Mouse (Mus musculus) liver, adult 2 months (tissue): ENCODE data around the gene Tmem79. TPM values are rescaled to one million over a fixed set of nuclear protein-coding genes. Genes with fewer than 3 reads are reported as not detected.
"Not testable (repeated sequence)": the region's sequence is repeated elsewhere in the genome, so short reads cannot be mapped to it uniquely, and the experiment has no call there.

Experiments
- DNase-seq: peaks from one replicate; pipeline ENCODE4 v3.0.0-alpha.2; 2011; ENCODE audit warnings: low read depth, low spot score; ENCODE audit errors: extremely low read depth
- H3K27ac ChIP-seq: fragments of 200-500 bp; replicated peaks from 2 replicates; pipeline ENCODE4 v1.5.1; 2012; ENCODE audit warnings: low read depth, mild to moderate bottlenecking, control low read depth, inconsistent platforms, low read length; ENCODE audit not compliant: insufficient read depth
- H3K27me3 ChIP-seq: fragments of 200-500 bp; 2 replicates; pipeline ENCODE4 v1.6.1; 2012; ENCODE audit warnings: mild to moderate bottlenecking, moderate library complexity, low read length, inconsistent platforms; ENCODE audit not compliant: control insufficient read depth, insufficient read depth
- H3K36me3 ChIP-seq: fragments of 200-500 bp; 2 replicates; pipeline ENCODE4 v1.6.1; 2012; ENCODE audit warnings: low read length, inconsistent platforms; ENCODE audit not compliant: control insufficient read depth, insufficient read depth
- H3K4me1 ChIP-seq: fragments of 200-500 bp; 2 replicates; pipeline ENCODE4 v1.6.1; 2011; ENCODE audit warnings: low read length; ENCODE audit not compliant: control insufficient read depth, insufficient read depth
- H3K4me3 ChIP-seq: fragments of 200-500 bp; 2 replicates; pipeline ENCODE4 v1.5.1; 2011; ENCODE audit warnings: low read depth, mild to moderate bottlenecking, control low read depth, low read length, moderate library complexity; ENCODE audit not compliant: insufficient read depth
- H3K79me2 ChIP-seq: fragments of 200-500 bp; 2 replicates; pipeline ENCODE4 v1.6.1; 2012; ENCODE audit warnings: inconsistent platforms, mild to moderate bottlenecking, low read length, moderate library complexity; ENCODE audit not compliant: control insufficient read depth, insufficient read depth
- H3K9ac ChIP-seq: fragments of 200-500 bp; 2 replicates; pipeline ENCODE4 v1.6.1; 2012; ENCODE audit warnings: low read depth, mild to moderate bottlenecking, control low read depth, inconsistent platforms, low read length
- CTCF ChIP-seq: fragments of 200-500 bp; IDR thresholded peaks from 2 replicates; pipeline ENCODE4 v1.5.1; 2011; ENCODE audit warnings: low read depth, low read length, control low read depth
- POLR2A ChIP-seq: fragments of 200-500 bp; IDR thresholded peaks from 2 replicates; pipeline ENCODE4 v1.6.1; 2011; ENCODE audit warnings: low read length, control low read depth; ENCODE audit not compliant: insufficient read depth; ENCODE audit errors: extremely low read depth
- WGBS: fragments of 180-500 bp; shearing (Covaris S2); methylation state at CpG from one replicate; pipeline ENCODE4 v1.1.7; 2018; 5-methylcytosine and 5-hydroxymethylcytosine counted together
- polyA plus RNA-seq: library from polyadenylated mRNA; depleted of rRNA; stranded (reverse); fragments of >200 nt; gene quantifications from 2 replicates; pipeline ENCODE4 v1.2.3, GENCODE M21; 2012
- total RNA-seq: library from RNA; depleted of rRNA; stranded (reverse); fragments of >200 nt; gene quantifications from 2 replicates; pipeline ENCODE4 v1.2.3, GENCODE M21; 2014

Tmem79 gene
- total and polyA plus RNA-seq, 2 experiments, result 1.1 to 2.5 TPM

- WGBS, result 47% methylated on average over 1 of the region's 1 CpGs
- H3K4me3 ChIP-seq, result no peak overlapping the region
Observed at GRCm38 (mm10) chr3:88299172-88299571, 36.8 kb downstream of the Tmem79 start.

GRCm38 (mm10) chr3:88297321-88297851 is 38.6 kb downstream of the Tmem79 start:
- H3K4me3 ChIP-seq, result peak overlapping the region; percentile 86
- H3K27me3 ChIP-seq, result no peaks in the 10 kb centered on the region
- H3K4me1 ChIP-seq, result peaks cover 2% of the 10 kb centered on the region; the same call in 1 of the 2 replicates
- peak overlapping the region; percentile 68 for H3K27ac ChIP-seq
- peak; percentile 44 for DNase-seq
- H3K79me2 ChIP-seq, result peaks cover 8% of the 10 kb centered on the region
- WGBS, result under 1% methylated on average over 30 of the region's 30 CpGs
- H3K36me3 ChIP-seq, result peaks cover 29% of the 10 kb centered on the region
- TF ChIP-seq CTCF (no peak), POLR2A (no peak)
- H3K9ac ChIP-seq, result peak overlapping the region; percentile 85

More at GRCm38 (mm10) chr3:88299172-88299571, 36.8 kb downstream of the Tmem79 start:
- no peak for DNase-seq
- no peaks in the 10 kb centered on the region for H3K27me3 ChIP-seq
- TF ChIP-seq POLR2A (no peak), CTCF (no peak)
- no peak overlapping the region for H3K9ac ChIP-seq
- peaks cover 2% of the 10 kb centered on the region; the same call in 1 of the 2 replicates for H3K4me1 ChIP-seq
- H3K36me3 ChIP-seq, result peaks cover 45% of the 10 kb centered on the region
- H3K79me2 ChIP-seq, result peaks cover 8% of the 10 kb centered on the region
- no peak overlapping the region for H3K27ac ChIP-seq

- Histone ChIP-seq H3K36me3 (peaks cover 24% of the 10 kb centered on the region), H3K79me2 (peaks cover 8% of the 10 kb centered on the region), H3K27ac (peak within 1 kb of the TSS; percentile 82), H3K27me3 (no peaks in the 10 kb centered on the region), H3K4me1 (peaks cover 2% of the 10 kb centered on the region; the same call in 1 of the 2 replicates), H3K4me3 (peak within 1 kb of the TSS; percentile 86), H3K9ac (peak within 1 kb of the TSS; percentile 85)
- peak; percentile 67 for TF ChIP-seq POLR2A
- 0 out of 2 replicates have a peak, but pooled peaks have one; percentile 12 for TF ChIP-seq CTCF
- DNase-seq, result peak; percentile 99
- WGBS, result under 1% methylated on average over 44 of the region's 44 CpGs
Observed at GRCm38 (mm10) chr3:88296561-88297318, 39.2 kb downstream of the Tmem79 start, which contains the start of the genes Tsacc and Cct3. Tsacc (minus strand) TSS chr3:88296999. Cct3 (plus strand) TSS chr3:88297116.

GRCm38 (mm10) chr3:88296110-88296560 is 39.8 kb downstream of the Tmem79 start:
- DNase-seq, result no peak
- Histone ChIP-seq H3K79me2 (peaks cover 8% of the 10 kb centered on the region), H3K4me3 (peak overlapping the region; percentile 65), H3K27me3 (no peaks in the 10 kb centered on the region), H3K9ac (peak overlapping the region; percentile 33), H3K36me3 (peaks cover 18% of the 10 kb centered on the region), H3K4me1 (peaks cover 2% of the 10 kb centered on the region; the same call in 1 of the 2 replicates), H3K27ac (peak overlapping the region; percentile 82)
- TF ChIP-seq CTCF, result no peak
- TF ChIP-seq POLR2A, result no peak
- 0% methylated on average over 12 of the region's 12 CpGs for WGBS

- H3K27me3 ChIP-seq, H3K79me2 ChIP-seq, H3K4me3 ChIP-seq, H3K4me1 ChIP-seq, DNase-seq, H3K36me3 ChIP-seq, H3K9ac ChIP-seq, H3K27ac ChIP-seq: not testable (repeated sequence)
- 75% methylated on average over 1 of the region's 1 CpGs for WGBS
Observed at GRCm38 (mm10) chr3:88295272-88295671, 40.7 kb downstream of the Tmem79 start.

- 45% methylated on average over 4 of the region's 4 CpGs for WGBS
- Histone ChIP-seq H3K27me3 (no peaks in the 10 kb centered on the region), H3K27ac (no peak overlapping the region), H3K4me3 (no peak overlapping the region), H3K36me3 (no peaks in the 10 kb centered on the region), H3K4me1 (no peaks in the 10 kb centered on the region), H3K79me2 (no peaks in the 10 kb centered on the region), H3K9ac (no peak overlapping the region)
- DNase-seq, result peak; percentile 17
- no peak for TF ChIP-seq POLR2A
- TF ChIP-seq CTCF, result peak; percentile 39; the same call in 1 of the 2 replicates
Observed at GRCm38 (mm10) chr3:88291970-88292369, 44.0 kb downstream of the Tmem79 start.

- not testable (repeated sequence) for H3K4me1 ChIP-seq, H3K27me3 ChIP-seq, H3K36me3 ChIP-seq, H3K9ac ChIP-seq, H3K27ac ChIP-seq, H3K4me3 ChIP-seq, H3K79me2 ChIP-seq, DNase-seq
- 87% methylated on average over 8 of the region's 10 CpGs for WGBS
Observed at GRCm38 (mm10) chr3:88288133-88288713, 47.7 kb downstream of the Tmem79 start.
